Mouse (Mus musculus) E14TG2a.4 (cell line): ENCODE measurements around the gene Zfp385b.

Source experiments
- CTCF ChIP-seq: conservative IDR thresholded peaks from 2 replicates; pipeline ENCODE4 v1.5.1; 2014; ENCODE audit warnings: low read length
- NANOG ChIP-seq: IDR thresholded peaks from 2 replicates; pipeline ENCODE4 v1.6.1; 2014; ENCODE audit warnings: borderline replicate concordance, low read length, mixed read lengths
- POU5F1 ChIP-seq: IDR thresholded peaks from 2 replicates; pipeline ENCODE4 v1.6.1; 2014; ENCODE audit warnings: low read length, borderline replicate concordance

- TF ChIP-seq CTCF, result no peak
- no peak for TF ChIP-seq NANOG
- TF ChIP-seq POU5F1, result no peak
These were observed 73.0 kb downstream of the Zfp385b start for GRCm38 (mm10) chr2:77746417-77746816.
